Mouse (Mus musculus): ENCODE results near the gene Higd1c. TPM values are rescaled to one million over a fixed set of nuclear protein-coding genes. Genes with fewer than 3 reads are reported as not detected.
A peak's percentile ranks its signal among the peaks of the same experiment; 100 is the strongest.
"Not testable (repeated sequence)": the region's sequence is repeated elsewhere in the genome, so short reads cannot be mapped to it uniquely, and the experiment has no call there.

Gene Higd1c
- not detected in 2 replicates for total RNA-seq (2017)

DNA sequence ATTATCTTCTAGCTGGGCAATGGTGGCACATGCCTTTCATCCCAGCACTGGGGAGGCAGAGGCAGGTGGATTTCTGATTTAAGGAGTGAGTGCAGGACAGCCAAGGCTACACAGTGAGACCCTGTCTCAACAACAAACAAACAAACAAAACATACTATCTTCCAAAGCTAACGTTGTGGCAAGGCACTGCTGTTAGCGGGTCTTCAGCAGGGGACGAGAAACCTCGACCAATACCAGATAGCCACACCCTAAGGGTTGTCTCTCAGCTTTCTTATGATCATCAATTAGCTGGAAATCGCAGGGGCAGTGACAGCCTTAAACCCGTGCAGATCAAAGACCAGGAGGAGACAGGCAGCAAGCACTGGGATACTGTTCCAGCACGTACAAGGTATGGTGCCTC lies at the start of gene Higd1c:
Gene Higd1c, plus strand, starts transcription at position 301 of the 400 bp plus-strand sequence.
- ATAC-seq (ENCODE audit: extremely low read depth, insufficient number of reproducible peaks, low FRiP score, poor library complexity, severe bottlenecking) = no peak

DNA sequence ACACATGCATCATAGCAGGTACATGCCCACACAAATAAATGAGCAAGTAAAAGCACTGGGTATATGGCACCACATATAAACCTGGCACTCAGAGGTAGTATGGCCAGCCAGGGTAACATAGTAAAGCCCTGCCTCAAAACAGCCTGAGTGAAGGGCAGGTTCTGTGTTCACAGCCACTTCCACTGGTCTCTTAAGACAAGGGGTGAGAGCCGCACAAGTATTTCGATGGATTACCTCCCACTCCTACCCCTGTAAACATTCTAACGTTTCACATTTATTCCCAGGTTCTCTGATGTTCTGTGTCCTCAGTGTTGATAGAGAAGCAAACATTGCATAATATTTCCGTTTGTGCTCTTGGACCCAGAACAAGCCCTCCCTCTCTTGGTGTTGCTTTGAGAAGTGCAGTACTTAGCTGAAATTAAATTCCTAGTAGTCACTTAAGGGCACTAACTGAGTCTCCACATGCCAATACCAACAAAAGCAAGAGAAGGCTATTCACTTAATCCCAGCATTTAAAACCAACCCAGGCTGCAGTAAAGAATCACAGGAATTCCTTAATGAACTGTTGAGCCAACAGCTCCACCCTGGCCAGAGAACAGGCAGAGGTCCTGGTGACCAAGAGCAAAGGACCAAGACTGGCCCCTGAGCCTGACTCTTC lies 46.2 kb upstream of the Higd1c start:
- ATAC-seq (ENCODE audit: extremely low read depth, insufficient number of reproducible peaks, low FRiP score, poor library complexity, severe bottlenecking) = not testable (repeated sequence)

DNA sequence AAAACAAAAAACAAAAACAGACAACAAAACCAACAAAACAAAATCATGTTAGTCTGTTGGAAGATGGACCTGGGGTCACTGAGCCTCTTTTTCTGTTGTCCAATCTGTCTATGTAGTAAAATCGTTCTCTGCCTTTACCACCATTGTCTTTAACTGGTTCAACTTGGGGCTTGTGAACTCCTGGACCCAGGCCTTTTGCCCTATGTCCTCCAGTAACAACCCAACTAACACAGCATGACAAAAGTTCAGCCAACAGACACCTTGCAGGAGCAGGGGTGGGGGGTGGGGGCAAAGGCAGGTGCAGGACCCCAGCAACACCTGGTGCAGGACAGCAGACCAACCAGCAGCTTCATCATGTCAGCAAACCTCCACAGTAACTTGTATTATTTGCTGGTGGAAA lies 44.5 kb upstream of the Higd1c start:
- ATAC-seq (ENCODE audit: extremely low read depth, insufficient number of reproducible peaks, low FRiP score, poor library complexity, severe bottlenecking) = no peak

GRCm38 (mm10) chr15:100320295-100320905 lies 43.9 kb upstream of the Higd1c start:
- ATAC-seq (ENCODE audit: extremely low read depth, insufficient number of reproducible peaks, low FRiP score, poor library complexity, severe bottlenecking) = no peak

DNA sequence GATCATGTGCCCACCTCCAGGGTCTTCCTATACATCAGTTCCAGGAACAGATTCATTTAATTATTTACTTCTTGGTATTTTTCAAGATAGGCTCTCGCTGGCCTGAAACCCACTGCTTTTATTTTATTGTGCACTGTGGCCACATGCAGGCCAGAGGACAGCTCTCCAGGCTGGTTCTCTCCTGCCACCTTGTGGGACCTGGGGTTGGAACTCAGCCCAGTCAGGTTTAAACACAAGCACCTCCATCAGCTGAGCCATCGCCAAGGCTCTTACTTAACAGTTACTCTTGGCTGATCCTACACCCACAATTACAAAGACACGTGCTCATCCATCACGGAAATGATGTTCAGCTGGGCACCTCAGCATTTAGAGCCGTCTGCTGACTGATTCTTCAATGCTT lies 43.2 kb upstream of the Higd1c start:
- ATAC-seq (ENCODE audit: extremely low read depth, insufficient number of reproducible peaks, low FRiP score, poor library complexity, severe bottlenecking) = no peak

- no peak for ATAC-seq (ENCODE audit: extremely low read depth, insufficient number of reproducible peaks, low FRiP score, poor library complexity, severe bottlenecking)
These were observed 40.2 kb upstream of the Higd1c start for GRCm38 (mm10) chr15:100324021-100324591.

- no peak for ATAC-seq (ENCODE audit: extremely low read depth, insufficient number of reproducible peaks, low FRiP score, poor library complexity, severe bottlenecking)
These were observed 39.1 kb upstream of the Higd1c start for GRCm38 (mm10) chr15:100325235-100325634.

GRCm38 (mm10) chr15:100328089-100328488 lies 36.3 kb upstream of the Higd1c start:
- ATAC-seq (ENCODE audit: extremely low read depth, insufficient number of reproducible peaks, low FRiP score, poor library complexity, severe bottlenecking) = not testable (repeated sequence)

- ATAC-seq (ENCODE audit: extremely low read depth, insufficient number of reproducible peaks, low FRiP score, poor library complexity, severe bottlenecking) = not testable (repeated sequence)
These were observed 35.0 kb upstream of the Higd1c start for GRCm38 (mm10) chr15:100329336-100329735.

DNA sequence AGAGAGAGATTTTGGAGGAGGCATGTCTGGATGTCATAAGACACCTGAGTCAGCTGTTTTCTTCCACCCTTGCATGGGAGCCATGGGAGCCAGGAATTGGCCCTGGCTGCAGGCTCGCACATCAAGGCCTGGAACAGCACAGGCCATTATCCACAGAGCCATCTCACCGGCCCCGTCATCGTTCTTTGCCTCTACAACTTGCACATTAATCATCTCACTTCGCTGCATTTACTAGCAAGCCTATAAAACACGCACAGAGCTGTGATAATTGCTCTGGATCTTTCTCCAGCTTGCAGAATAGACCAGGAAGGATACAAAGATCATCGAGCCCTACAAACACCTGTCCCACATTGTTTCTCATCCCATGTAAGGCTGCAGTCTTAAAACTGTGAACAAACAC lies 33.6 kb upstream of the Higd1c start:
- ATAC-seq (ENCODE audit: extremely low read depth, insufficient number of reproducible peaks, low FRiP score, poor library complexity, severe bottlenecking) = no peak

DNA sequence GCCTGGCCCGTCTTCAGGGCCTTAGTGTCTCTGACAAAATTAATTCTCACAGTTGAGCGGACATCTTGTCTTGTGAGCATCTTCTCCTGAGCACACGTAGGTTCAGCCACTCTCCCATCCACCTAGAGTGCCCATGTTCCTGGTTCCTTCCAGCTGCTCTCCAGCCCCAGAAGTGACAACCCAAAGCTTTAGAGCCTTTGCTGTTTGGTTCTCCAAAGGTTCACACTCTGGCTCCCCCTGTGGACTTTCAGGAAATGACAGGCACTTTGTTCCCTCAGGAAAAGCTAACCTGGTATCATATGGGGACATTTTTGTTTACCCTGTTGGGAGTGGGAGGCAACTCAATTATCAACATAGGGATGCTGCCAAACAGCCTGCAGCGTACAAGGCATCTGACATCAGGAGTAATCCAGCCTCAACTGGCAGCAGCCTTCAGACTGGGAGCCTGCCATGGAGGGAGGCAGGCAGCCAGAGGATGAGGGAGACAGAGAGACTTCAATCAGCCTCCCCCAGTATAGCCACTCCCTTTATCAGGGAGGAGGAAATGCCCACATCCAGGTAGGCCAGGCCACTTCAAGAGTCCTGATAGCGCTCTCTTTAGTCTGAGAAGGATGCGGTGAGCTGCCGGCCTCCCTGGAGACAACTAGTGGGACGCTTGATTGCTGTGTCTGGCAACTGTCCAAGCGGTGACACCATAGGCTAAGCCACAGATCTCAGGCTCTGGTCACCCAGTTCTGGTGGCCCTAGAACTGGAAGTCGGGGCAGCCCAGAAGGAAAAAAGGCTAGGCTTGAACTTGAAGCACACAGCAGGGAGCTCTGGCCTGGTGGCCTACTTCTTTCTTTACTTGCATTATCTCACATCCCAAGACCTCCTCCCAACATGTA lies 32.0 kb upstream of the Higd1c start:
- 0 out of 2 replicates have a peak, but pooled peaks have one; percentile 16 for ATAC-seq (ENCODE audit: extremely low read depth, insufficient number of reproducible peaks, low FRiP score, poor library complexity, severe bottlenecking)

DNA sequence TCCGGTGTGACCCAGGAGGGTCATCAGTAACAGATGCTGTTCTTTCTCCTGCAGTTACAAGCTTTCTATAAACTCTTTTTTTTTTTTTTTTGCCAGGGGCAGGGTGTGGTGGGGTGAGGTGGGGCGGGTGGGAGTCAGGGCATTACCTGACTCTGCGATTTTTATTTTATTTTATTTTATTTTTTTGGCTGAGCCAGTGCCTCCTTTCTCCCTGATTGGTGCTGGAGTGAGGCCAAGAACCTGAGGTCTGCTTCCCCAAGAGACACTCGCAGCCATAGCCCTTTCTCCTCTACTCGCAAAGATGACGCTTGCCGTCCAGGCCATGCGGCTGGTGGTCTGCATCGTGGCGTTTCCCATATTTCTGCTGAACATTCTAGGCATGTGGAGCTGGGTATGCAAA lies 29.7 kb upstream of the Higd1c start, which contains the start of gene Mettl7a3:
Gene Mettl7a3, plus strand, starts transcription at position 301 of the 400 bp plus-strand sequence.
- ATAC-seq (ENCODE audit: extremely low read depth, insufficient number of reproducible peaks, low FRiP score, poor library complexity, severe bottlenecking) = no peak

GRCm38 (mm10) chr15:100337328-100337727 lies 27.0 kb upstream of the Higd1c start:
- not testable (repeated sequence) for ATAC-seq (ENCODE audit: extremely low read depth, insufficient number of reproducible peaks, low FRiP score, poor library complexity, severe bottlenecking)

DNA sequence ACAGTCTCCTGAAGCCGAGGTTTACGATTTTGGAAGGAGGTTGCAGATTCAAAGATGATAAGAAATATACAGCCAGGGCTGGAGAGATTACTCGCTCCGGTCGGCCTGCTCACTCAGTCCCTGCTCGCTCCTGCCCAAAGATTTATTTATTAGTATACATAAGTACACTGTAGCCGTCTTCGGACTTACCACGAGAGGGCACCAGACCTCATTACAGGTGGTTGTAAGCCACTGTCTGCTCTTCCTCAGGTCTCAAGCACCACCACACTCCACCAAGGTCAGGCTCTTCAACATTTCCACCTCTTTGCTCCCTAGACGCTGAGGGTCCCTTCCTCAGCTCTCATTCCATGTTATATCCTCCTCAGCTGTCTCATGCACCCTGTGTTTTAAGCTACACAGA lies 26.5 kb upstream of the Higd1c start:
- peak; percentile 45; the same call in 1 of the 2 replicates for ATAC-seq (ENCODE audit: extremely low read depth, insufficient number of reproducible peaks, low FRiP score, poor library complexity, severe bottlenecking)

- not testable (repeated sequence) for ATAC-seq (ENCODE audit: extremely low read depth, insufficient number of reproducible peaks, low FRiP score, poor library complexity, severe bottlenecking)
These were observed 22.9 kb upstream of the Higd1c start for GRCm38 (mm10) chr15:100341314-100341980.

- ATAC-seq (ENCODE audit: extremely low read depth, insufficient number of reproducible peaks, low FRiP score, poor library complexity, severe bottlenecking) = no peak
These were observed 18.9 kb upstream of the Higd1c start for GRCm38 (mm10) chr15:100345484-100345883.

DNA sequence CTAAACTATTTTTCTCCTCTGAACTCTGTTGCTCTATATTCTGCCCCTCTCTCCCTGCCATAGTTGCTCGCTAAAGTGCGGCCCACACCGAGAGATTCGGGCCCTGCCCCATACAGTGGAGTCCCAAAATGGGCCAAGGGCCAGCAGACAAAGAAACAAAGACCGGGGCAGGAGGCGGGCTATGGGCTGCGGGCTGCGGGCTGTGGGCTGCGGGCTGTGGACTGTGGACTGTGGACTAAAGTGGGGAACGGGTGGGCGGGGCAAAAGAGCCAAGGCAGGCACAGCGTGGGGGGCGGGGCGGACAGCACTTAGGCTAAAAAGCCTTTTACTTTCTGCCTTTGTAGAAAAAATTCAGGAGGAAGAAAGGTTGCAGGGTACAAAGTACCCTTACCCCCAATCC lies 17.6 kb upstream of the Higd1c start:
- no peak for ATAC-seq (ENCODE audit: extremely low read depth, insufficient number of reproducible peaks, low FRiP score, poor library complexity, severe bottlenecking)

- ATAC-seq (ENCODE audit: extremely low read depth, insufficient number of reproducible peaks, low FRiP score, poor library complexity, severe bottlenecking) = no peak
These were observed 14.8 kb upstream of the Higd1c start for GRCm38 (mm10) chr15:100349496-100349895.

Measured in neutrophil, adult 5-6 weeks (primary cell).